Mouse (Mus musculus) CH12.LX (cell line): Measurements from ENCODE around the gene Krt31.

Experiments
- CHD2 ChIP-seq: IDR thresholded peaks from 2 replicates; pipeline ENCODE4 v1.6.1; 2011; ENCODE audit warnings: low read length, improper control_type of control experiment
- CTCF ChIP-seq, 2 experiments: IDR thresholded peaks in 1 of 2; conservative IDR thresholded peaks in 1 of 2; 2 replicates each; pipeline ENCODE4 v1.5.1; 2011 to 2012; ENCODE audit warnings: low read depth in 2 of 2, low read length in 2 of 2, improper control_type of control experiment in 1 of 2, inconsistent platforms in 1 of 2, mild to moderate bottlenecking in 1 of 2, moderate library complexity in 1 of 2
- E2F4 ChIP-seq: IDR thresholded peaks from 2 replicates; pipeline ENCODE4 v1.6.1; 2011; ENCODE audit warnings: low read depth, low read length, improper control_type of control experiment; ENCODE audit not compliant: insufficient replicate concordance
- ELF1 ChIP-seq: IDR thresholded peaks from 2 replicates; pipeline ENCODE4 v1.6.1; 2014; ENCODE audit warnings: low read depth, mild to moderate bottlenecking, inconsistent platforms, low read length, improper control_type of control experiment
- EP300 ChIP-seq: IDR thresholded peaks from 2 replicates; pipeline ENCODE4 v1.6.1; 2011; ENCODE audit warnings: low read length, improper control_type of control experiment
- HCFC1 ChIP-seq: IDR thresholded peaks from 2 replicates; pipeline ENCODE4 v1.6.1; 2012; ENCODE audit warnings: low read depth, mild to moderate bottlenecking, inconsistent platforms, low read length, improper control_type of control experiment
- JUN ChIP-seq: IDR thresholded peaks from 2 replicates; pipeline ENCODE4 v1.6.1; 2011; ENCODE audit warnings: low read depth, mild to moderate bottlenecking, low read length, improper control_type of control experiment, moderate library complexity; ENCODE audit not compliant: insufficient read depth
- POLR2A ChIP-seq: IDR thresholded peaks from 2 replicates; pipeline ENCODE4 v1.6.1; 2011; ENCODE audit warnings: low read depth, mild to moderate bottlenecking, improper control_type of control experiment, low read length
- RCOR1 ChIP-seq: conservative IDR thresholded peaks from 2 replicates; pipeline ENCODE4 v1.6.1; 2012; ENCODE audit warnings: low read depth, mild to moderate bottlenecking, inconsistent platforms, low read length, improper control_type of control experiment
- SMC3 ChIP-seq: IDR thresholded peaks from 2 replicates; pipeline ENCODE4 v1.6.1; 2011; ENCODE audit warnings: low read depth, low read length, improper control_type of control experiment
- ZC3H11A ChIP-seq: IDR thresholded peaks from 2 replicates; pipeline ENCODE4 v1.6.1; 2012; ENCODE audit warnings: low read depth, mild to moderate bottlenecking, inconsistent platforms, low read length, improper control_type of control experiment

- TF ChIP-seq POLR2A = no peak
- no peak for TF ChIP-seq E2F4
- no peak for TF ChIP-seq EP300
- TF ChIP-seq SMC3 = no peak
- TF ChIP-seq RCOR1 = no peak
- no peak for TF ChIP-seq CTCF (conservative IDR thresholded peaks at IDR 0.05 in 1 of 2, IDR thresholded peaks at IDR 0.05 in 1 of 2; ENCODE audit: low read depth in 2 of 2, low read length in 2 of 2)
- TF ChIP-seq HCFC1 = no peak
- TF ChIP-seq CHD2 = no peak
- TF ChIP-seq ELF1 = no peak
- no peak for TF ChIP-seq JUN
- no peak for TF ChIP-seq ZC3H11A
These were observed 34.2 kb downstream of the Krt31 start, which contains the start of gene Krt33a for GRCm38 (mm10) chr11:100016112-100016511.
